Mouse (Mus musculus) C2C12 (cell line): ENCODE results near the gene Fth1. TPM values are rescaled to one million over a fixed set of nuclear protein-coding genes. Genes with fewer than 3 reads are reported as not detected.
A peak's percentile ranks its signal among the peaks of the same experiment; 100 is the strongest.

Source experiments
- H3K27me3 ChIP-seq: one replicate; pipeline ENCODE4 v1.6.1; 2011; ENCODE audit not compliant: control insufficient read depth, insufficient read depth, insufficient read length
- H3K36me3 ChIP-seq: one replicate; pipeline ENCODE4 v1.6.1; 2011; ENCODE audit not compliant: control insufficient read depth, insufficient read depth
- H3K4me3 ChIP-seq: one replicate; pipeline ENCODE4 v1.5.1; 2011; ENCODE audit warnings: mild to moderate bottlenecking, control low read depth; ENCODE audit not compliant: poor library complexity, insufficient read depth, severe bottlenecking
- H3K79me2 ChIP-seq: one replicate; pipeline ENCODE4 v1.6.1; 2011; ENCODE audit not compliant: control insufficient read depth, insufficient read depth
- H3K79me3 ChIP-seq: one replicate; pipeline ENCODE4 v1.6.1; 2011; ENCODE audit warnings: low read depth, control low read depth
- H3ac ChIP-seq: one replicate; pipeline ENCODE3; 2011; ENCODE audit warnings: low read depth; ENCODE audit not compliant: control insufficient read depth, insufficient read length
- CEBPB ChIP-seq: IDR thresholded peaks from one replicate; pipeline ENCODE4 v1.6.1; 2011; ENCODE audit warnings: low read depth, mild to moderate bottlenecking, control low read depth, moderate library complexity
- CTCF ChIP-seq: IDR thresholded peaks from one replicate; pipeline ENCODE4 v1.5.1; 2011; ENCODE audit not compliant: control insufficient read depth, insufficient read depth, insufficient read length
- FOSL1 ChIP-seq: IDR thresholded peaks from one replicate; pipeline ENCODE4 v1.8.0; 2011; ENCODE audit warnings: mild to moderate bottlenecking, low read length; ENCODE audit not compliant: poor library complexity, insufficient read depth, severe bottlenecking
- MAX ChIP-seq: IDR thresholded peaks from one replicate; pipeline ENCODE4 v1.6.1; 2011; ENCODE audit warnings: mild to moderate bottlenecking, control low read depth
- MYOD1 ChIP-seq: IDR thresholded peaks from one replicate; pipeline ENCODE4 v1.6.1; 2011; ENCODE audit warnings: low read depth; ENCODE audit not compliant: control insufficient read depth, insufficient read length
- MYOG ChIP-seq: IDR thresholded peaks from one replicate; pipeline ENCODE4 v1.6.1; 2011; ENCODE audit not compliant: control insufficient read depth, insufficient read length; ENCODE audit errors: extremely low read depth
- USF1 ChIP-seq: IDR thresholded peaks from one replicate; pipeline ENCODE4 v1.6.1; 2011; ENCODE audit warnings: low read depth, mild to moderate bottlenecking, control low read depth, moderate library complexity
- polyA plus RNA-seq: library from polyadenylated mRNA; unstranded; fragments of >200 nt; fragmentation: generic; extraction: Trizol; gene quantifications from one replicate; pipeline ENCODE4 v1.2.1, GENCODE M21; 2012; ENCODE audit warnings: missing spikeins

Fth1 gene
- polyA plus RNA-seq, 1 experiment = 4,975 TPM

DNA sequence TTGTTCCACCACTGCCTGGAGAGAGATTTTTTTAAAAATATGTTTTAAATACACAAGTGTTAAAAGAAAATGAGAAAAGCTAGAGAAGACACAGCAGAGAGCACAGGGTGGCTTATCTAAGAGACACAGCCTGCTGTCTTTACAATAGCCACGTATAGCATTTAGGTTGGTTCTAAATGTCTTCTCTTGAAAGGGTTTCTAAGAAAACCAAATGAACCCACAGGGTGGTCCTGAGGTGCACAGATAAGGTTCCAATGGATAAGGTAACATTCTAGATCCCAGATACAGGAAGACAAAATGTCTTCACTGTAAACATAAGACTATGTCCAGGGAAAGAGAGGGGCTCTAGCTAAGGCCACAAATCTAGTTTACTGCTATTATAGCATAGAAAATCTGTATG is 25.0 kb upstream of the Fth1 start:
- peak overlapping the region; percentile 22 for H3K4me3 ChIP-seq
- TF ChIP-seq MAX (no peak), FOSL1 (no peak), CEBPB (no peak), USF1 (no peak), MYOG (no peak), CTCF (no peak), MYOD1 (no peak)

DNA sequence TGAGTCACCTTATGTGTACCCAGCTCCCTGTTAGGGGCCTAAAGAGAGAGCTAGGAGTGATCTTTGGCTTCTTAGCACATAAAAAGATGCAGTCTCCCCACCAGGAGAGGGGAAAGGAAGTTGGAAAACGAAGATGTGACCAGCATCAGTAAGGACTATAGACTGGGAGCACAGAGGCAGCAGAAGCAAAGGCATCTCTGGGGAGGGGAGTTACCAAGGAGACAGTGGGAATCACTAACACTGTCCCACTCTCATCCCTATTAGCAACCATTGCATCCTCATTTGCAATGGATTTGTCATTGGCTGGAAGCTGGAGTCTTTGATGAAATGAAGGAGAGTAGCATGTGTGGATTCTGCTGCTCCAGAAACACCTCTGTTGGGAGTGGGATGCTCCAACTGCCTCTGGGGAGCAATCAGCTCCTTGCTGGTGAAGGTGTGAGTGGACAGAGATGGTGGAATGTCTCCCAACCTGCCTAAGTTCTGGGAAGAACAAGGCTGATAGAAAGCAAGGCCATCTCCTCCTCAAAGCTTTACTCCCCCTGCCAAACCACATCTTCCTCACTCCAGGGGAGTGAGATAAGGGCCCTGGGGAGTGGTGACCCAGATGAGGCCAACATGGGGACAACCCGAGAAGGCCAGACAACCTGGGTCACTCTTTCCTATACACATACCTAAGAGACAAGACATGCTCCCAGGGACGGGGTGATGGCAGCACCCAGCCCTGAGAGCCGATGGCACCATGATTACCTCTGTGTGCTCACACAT is 23.6 kb upstream of the Fth1 start:
- TF ChIP-seq FOSL1 (no peak), USF1 (no peak)
- H3K36me3 ChIP-seq = no peaks in the 10 kb centered on the region
- H3K79me3 ChIP-seq = no peaks in the 10 kb centered on the region
- no peak overlapping the region for H3ac ChIP-seq
- H3K4me3 ChIP-seq = no peak overlapping the region
- no peaks in the 10 kb centered on the region for H3K79me2 ChIP-seq
- no peaks in the 10 kb centered on the region for H3K27me3 ChIP-seq

More for the DNA sequence above, 25.0 kb upstream of the Fth1 start:
- Histone ChIP-seq H3K79me2 (no peaks in the 10 kb centered on the region), H3K36me3 (no peaks in the 10 kb centered on the region), H3ac (no peak overlapping the region), H3K27me3 (no peaks in the 10 kb centered on the region), H3K79me3 (no peaks in the 10 kb centered on the region)

DNA sequence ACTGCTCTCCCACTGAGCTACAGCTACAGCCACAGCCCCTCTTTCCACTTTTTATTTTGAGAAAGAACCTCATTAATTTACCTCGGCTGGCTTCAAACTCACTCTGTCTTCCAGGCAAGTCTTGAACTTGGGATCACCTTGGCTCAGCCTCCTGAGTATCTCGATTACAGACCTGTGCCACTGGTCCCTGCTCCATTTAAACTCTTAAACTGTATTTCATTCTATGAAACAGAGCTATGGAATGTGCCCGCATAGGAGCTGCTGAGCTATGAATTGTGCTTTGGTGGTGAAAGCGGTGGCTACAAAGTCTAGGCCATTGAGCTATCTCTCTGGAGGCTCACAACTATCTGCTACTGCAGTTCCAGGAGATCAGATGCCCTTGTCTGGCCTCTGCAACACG is 22.4 kb upstream of the Fth1 start:
- Histone ChIP-seq H3K36me3 (no peaks in the 10 kb centered on the region), H3K79me3 (no peaks in the 10 kb centered on the region), H3K27me3 (no peaks in the 10 kb centered on the region), H3ac (no peak overlapping the region), H3K79me2 (no peaks in the 10 kb centered on the region), H3K4me3 (no peak overlapping the region)
- TF ChIP-seq USF1 = no peak
- no peak for TF ChIP-seq MAX
- no peak for TF ChIP-seq CEBPB
- TF ChIP-seq FOSL1 = no peak
- no peak for TF ChIP-seq CTCF
- no peak for TF ChIP-seq MYOG
- no peak for TF ChIP-seq MYOD1

GRCm38 (mm10) chr19:9960769-9961168 is 19.6 kb upstream of the Fth1 start:
- TF ChIP-seq FOSL1 (no peak), CTCF (no peak), MAX (no peak), USF1 (no peak), MYOD1 (no peak), CEBPB (no peak), MYOG (no peak)
- no peaks in the 10 kb centered on the region for H3K36me3 ChIP-seq
- H3K4me3 ChIP-seq = no peak overlapping the region
- no peaks in the 10 kb centered on the region for H3K27me3 ChIP-seq
- no peak overlapping the region for H3ac ChIP-seq
- H3K79me2 ChIP-seq = no peaks in the 10 kb centered on the region
- no peaks in the 10 kb centered on the region for H3K79me3 ChIP-seq

DNA sequence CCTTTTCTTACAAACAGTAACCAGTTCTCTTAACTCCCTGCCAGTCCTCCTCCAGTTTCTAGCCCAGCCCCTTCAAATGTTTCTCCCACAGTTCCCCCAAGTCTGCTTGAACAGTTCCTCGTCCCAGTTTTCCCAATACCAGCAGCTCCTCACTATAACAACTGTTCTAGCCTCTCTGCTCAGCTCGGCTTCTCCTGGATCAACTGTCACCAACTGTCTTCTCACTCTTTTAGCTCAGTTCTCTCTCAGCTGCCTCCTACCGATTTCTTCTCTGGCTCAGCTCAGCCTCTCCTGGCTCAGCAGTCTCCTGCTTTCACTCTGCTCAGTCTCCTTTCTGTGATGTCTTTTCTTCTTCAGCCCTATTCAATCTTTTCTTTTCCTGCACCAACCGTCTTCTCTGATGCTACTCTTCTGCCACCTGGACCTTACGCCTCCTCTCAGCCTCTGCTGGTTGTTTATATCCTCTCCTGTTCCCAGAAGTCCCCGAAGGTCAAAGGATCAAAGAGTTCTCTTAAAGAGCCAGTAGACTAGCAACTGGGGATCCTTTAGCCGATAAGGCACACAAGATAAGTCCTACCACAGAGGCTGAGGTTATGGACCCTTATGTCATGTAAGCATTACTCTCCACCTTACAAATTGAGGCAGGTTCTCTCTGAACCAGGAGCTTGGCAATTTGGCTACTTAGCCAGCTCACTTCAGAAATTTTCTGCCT is 16.0 kb upstream of the Fth1 start:
- Histone ChIP-seq H3K27me3 (no peaks in the 10 kb centered on the region), H3ac (no peak overlapping the region)

More for the DNA sequence above, 16.0 kb upstream of the Fth1 start:
- Histone ChIP-seq H3K79me2 (no peaks in the 10 kb centered on the region), H3K36me3 (no peaks in the 10 kb centered on the region), H3K4me3 (no peak overlapping the region), H3K79me3 (no peaks in the 10 kb centered on the region)
- TF ChIP-seq MYOD1 (no peak), MYOG (no peak), MAX (no peak), FOSL1 (no peak), CTCF (no peak), USF1 (no peak), CEBPB (no peak)
